Mouse (Mus musculus): Measurements from ENCODE around the gene Serpina3m. TPM values are rescaled to one million over a fixed set of nuclear protein-coding genes. Genes with fewer than 3 reads are reported as not detected.
"Not testable (repeated sequence)": the region's sequence is repeated elsewhere in the genome, so short reads cannot be mapped to it uniquely, and the experiment has no call there.

The Serpina3m gene
- polyA plus RNA-seq, 1 experiment from 2014 or later: not detected

DNA sequence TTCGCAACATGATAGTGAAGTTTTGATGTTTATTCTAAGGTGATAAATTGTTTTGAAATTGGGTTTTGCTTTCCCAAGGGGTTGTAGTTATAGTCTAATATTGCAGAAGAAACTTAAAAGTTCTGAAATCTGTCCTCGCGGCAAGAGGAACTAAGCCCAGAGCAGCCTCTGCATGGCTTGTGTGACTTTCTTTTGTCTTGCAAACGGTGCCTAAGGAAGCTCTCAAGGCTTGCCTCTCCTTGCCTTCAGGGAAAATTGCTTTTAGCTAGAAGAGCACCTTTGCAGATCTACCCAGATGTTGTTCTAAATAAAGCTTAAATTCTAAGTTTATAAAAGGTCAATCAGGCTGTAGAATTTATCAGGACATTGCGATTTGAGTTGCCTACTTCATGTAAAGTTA is 40.5 kb downstream of the Serpina3m start:
- not testable (repeated sequence) for ATAC-seq (ENCODE audit: low read depth)

GRCm38 (mm10) chr12:104379856-104380255 is 41.6 kb downstream of the Serpina3m start:
- no peaks in the 10 kb centered on the region for H3K4me1 ChIP-seq (ENCODE audit: control insufficient read depth, insufficient read depth, low read length)
- H3K4me2 ChIP-seq (ENCODE audit: low read depth, low read length): no peak overlapping the region
- WGBS: 98% methylated on average over 11 of the region's 11 CpGs
- no peaks in the 10 kb centered on the region for H3K27me3 ChIP-seq (ENCODE audit: control insufficient read depth, insufficient read depth, low read length)
- H3K4me3 ChIP-seq (ENCODE audit: low read depth, low read length): no peak overlapping the region
- no peak overlapping the region for H3K9ac ChIP-seq (replicated peaks; ENCODE audit: low read depth, low read length)
- H3K9me3 ChIP-seq (ENCODE audit: control insufficient read depth, low read length): no peaks in the 10 kb centered on the region
- H3K36me3 ChIP-seq (ENCODE audit: control insufficient read depth, insufficient read depth, low read length): no peaks in the 10 kb centered on the region
- no peak overlapping the region for H3K27ac ChIP-seq (ENCODE audit: low read depth, low read length)
- ATAC-seq (ENCODE audit: low read depth): no peak

More for the DNA sequence above, 40.5 kb downstream of the Serpina3m start:
- not testable (repeated sequence) for H3K4me2 ChIP-seq (ENCODE audit: low read depth, low read length); H3K27ac ChIP-seq (ENCODE audit: low read depth, low read length); H3K27me3 ChIP-seq (ENCODE audit: control insufficient read depth, insufficient read depth, low read length); H3K36me3 ChIP-seq (ENCODE audit: control insufficient read depth, insufficient read depth, low read length); H3K9ac ChIP-seq (replicated peaks; ENCODE audit: low read depth, low read length); H3K4me3 ChIP-seq (ENCODE audit: low read depth, low read length); H3K9me3 ChIP-seq (ENCODE audit: control insufficient read depth, low read length); H3K4me1 ChIP-seq (ENCODE audit: control insufficient read depth, insufficient read depth, low read length)
- 46% methylated on average over 5 of the region's 5 CpGs for WGBS

- H3K9ac ChIP-seq (replicated peaks; ENCODE audit: low read depth, low read length); H3K27me3 ChIP-seq (ENCODE audit: control insufficient read depth, insufficient read depth, low read length); H3K27ac ChIP-seq (ENCODE audit: low read depth, low read length); H3K9me3 ChIP-seq (ENCODE audit: control insufficient read depth, low read length); H3K4me2 ChIP-seq (ENCODE audit: low read depth, low read length); ATAC-seq (ENCODE audit: low read depth); H3K36me3 ChIP-seq (ENCODE audit: control insufficient read depth, insufficient read depth, low read length); H3K4me1 ChIP-seq (ENCODE audit: control insufficient read depth, insufficient read depth, low read length); H3K4me3 ChIP-seq (ENCODE audit: low read depth, low read length): not testable (repeated sequence)
- WGBS: 89% methylated on average over 8 of the region's 8 CpGs
Measured at GRCm38 (mm10) chr12:104381071-104381604, 42.9 kb downstream of the Serpina3m start.

GRCm38 (mm10) chr12:104385987-104386386 is 47.7 kb downstream of the Serpina3m start:
- H3K4me1 ChIP-seq (ENCODE audit: control insufficient read depth, insufficient read depth, low read length); ATAC-seq (ENCODE audit: low read depth); H3K9ac ChIP-seq (replicated peaks; ENCODE audit: low read depth, low read length); H3K27ac ChIP-seq (ENCODE audit: low read depth, low read length); H3K4me3 ChIP-seq (ENCODE audit: low read depth, low read length); H3K36me3 ChIP-seq (ENCODE audit: control insufficient read depth, insufficient read depth, low read length); H3K9me3 ChIP-seq (ENCODE audit: control insufficient read depth, low read length); H3K27me3 ChIP-seq (ENCODE audit: control insufficient read depth, insufficient read depth, low read length); H3K4me2 ChIP-seq (ENCODE audit: low read depth, low read length): not testable (repeated sequence)

DNA sequence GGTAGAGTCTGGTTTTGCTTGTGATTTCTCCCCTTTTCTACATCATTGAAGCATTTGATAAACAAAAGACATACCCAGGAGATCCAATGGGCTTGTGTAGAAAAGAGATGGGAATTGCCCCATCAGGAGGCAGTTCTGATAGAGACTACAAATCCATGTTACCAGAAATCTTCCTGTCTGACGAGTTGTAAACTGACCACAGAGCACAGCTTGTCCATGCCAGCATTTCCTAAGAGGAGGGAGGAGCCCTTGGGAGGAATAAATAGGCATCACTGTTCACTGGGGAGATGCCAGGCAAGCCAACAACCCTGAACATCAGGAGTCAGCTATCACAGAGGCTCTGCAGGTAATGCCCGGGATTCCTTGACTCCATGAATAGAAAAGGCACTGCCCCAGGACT is 48.6 kb downstream of the Serpina3m start:
- not testable (repeated sequence) for H3K27ac ChIP-seq (ENCODE audit: low read depth, low read length); H3K4me1 ChIP-seq (ENCODE audit: control insufficient read depth, insufficient read depth, low read length); H3K4me2 ChIP-seq (ENCODE audit: low read depth, low read length); H3K27me3 ChIP-seq (ENCODE audit: control insufficient read depth, insufficient read depth, low read length); H3K9me3 ChIP-seq (ENCODE audit: control insufficient read depth, low read length); ATAC-seq (ENCODE audit: low read depth); H3K9ac ChIP-seq (replicated peaks; ENCODE audit: low read depth, low read length); H3K4me3 ChIP-seq (ENCODE audit: low read depth, low read length); H3K36me3 ChIP-seq (ENCODE audit: control insufficient read depth, insufficient read depth, low read length)
- 58% methylated on average over 2 of the region's 2 CpGs for WGBS

GRCm38 (mm10) chr12:104388477-104388876 is 50.2 kb downstream of the Serpina3m start:
- no peak overlapping the region for H3K9ac ChIP-seq (replicated peaks; ENCODE audit: low read depth, low read length)
- no peaks in the 10 kb centered on the region for H3K9me3 ChIP-seq (ENCODE audit: control insufficient read depth, low read length)
- no peaks in the 10 kb centered on the region for H3K36me3 ChIP-seq (ENCODE audit: control insufficient read depth, insufficient read depth, low read length)
- H3K27ac ChIP-seq (ENCODE audit: low read depth, low read length): no peak overlapping the region
- H3K4me1 ChIP-seq (ENCODE audit: control insufficient read depth, insufficient read depth, low read length): no peaks in the 10 kb centered on the region
- no peaks in the 10 kb centered on the region for H3K27me3 ChIP-seq (ENCODE audit: control insufficient read depth, insufficient read depth, low read length)
- no peak overlapping the region for H3K4me2 ChIP-seq (ENCODE audit: low read depth, low read length)
- no peak overlapping the region for H3K4me3 ChIP-seq (ENCODE audit: low read depth, low read length)
- no peak for ATAC-seq (ENCODE audit: low read depth)

GRCm38 (mm10) chr12:104391057-104391456 is 52.8 kb downstream of the Serpina3m start:
- not testable (repeated sequence) for H3K4me2 ChIP-seq (ENCODE audit: low read depth, low read length); H3K4me1 ChIP-seq (ENCODE audit: control insufficient read depth, insufficient read depth, low read length); ATAC-seq (ENCODE audit: low read depth); H3K27ac ChIP-seq (ENCODE audit: low read depth, low read length); H3K27me3 ChIP-seq (ENCODE audit: control insufficient read depth, insufficient read depth, low read length); H3K9me3 ChIP-seq (ENCODE audit: control insufficient read depth, low read length); H3K9ac ChIP-seq (replicated peaks; ENCODE audit: low read depth, low read length); H3K4me3 ChIP-seq (ENCODE audit: low read depth, low read length); H3K36me3 ChIP-seq (ENCODE audit: control insufficient read depth, insufficient read depth, low read length)
- WGBS: 73% methylated on average over 2 of the region's 2 CpGs

GRCm38 (mm10) chr12:104403968-104404367 is 65.7 kb downstream of the Serpina3m start:
- H3K9me3 ChIP-seq (ENCODE audit: control insufficient read depth, low read length): no peaks in the 10 kb centered on the region
- H3K27ac ChIP-seq (ENCODE audit: low read depth, low read length): no peak overlapping the region
- ATAC-seq (ENCODE audit: low read depth): no peak
- no peaks in the 10 kb centered on the region for H3K4me1 ChIP-seq (ENCODE audit: control insufficient read depth, insufficient read depth, low read length)
- no peaks in the 10 kb centered on the region for H3K27me3 ChIP-seq (ENCODE audit: control insufficient read depth, insufficient read depth, low read length)
- no peak overlapping the region for H3K9ac ChIP-seq (replicated peaks; ENCODE audit: low read depth, low read length)
- no peaks in the 10 kb centered on the region for H3K36me3 ChIP-seq (ENCODE audit: control insufficient read depth, insufficient read depth, low read length)
- no peak overlapping the region for H3K4me3 ChIP-seq (ENCODE audit: low read depth, low read length)
- 89% methylated on average over 5 of the region's 5 CpGs for WGBS
- no peak overlapping the region for H3K4me2 ChIP-seq (ENCODE audit: low read depth, low read length)

DNA sequence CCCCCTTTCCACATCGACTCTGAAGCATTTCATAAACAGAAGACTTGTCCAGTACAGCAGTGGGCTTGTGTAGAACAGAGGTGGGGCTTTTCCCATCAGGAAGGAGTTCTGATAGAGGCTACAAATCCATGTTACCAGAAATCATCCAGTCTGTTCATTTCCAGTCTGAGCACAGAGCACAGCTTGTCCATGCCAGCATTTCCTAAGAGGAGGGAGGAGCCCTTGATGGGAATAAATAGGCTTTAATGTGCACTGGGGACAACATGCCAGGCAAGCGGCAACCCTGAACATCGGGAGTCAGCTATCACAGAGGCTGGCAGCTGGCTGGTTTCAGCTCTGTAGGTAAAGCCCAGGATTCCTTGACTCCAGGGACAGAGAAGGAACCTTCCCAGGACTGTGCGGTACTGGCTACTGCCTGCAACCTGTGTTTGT is 68.2 kb downstream of the Serpina3m start, which contains the start of gene Serpina3n:
TSS of gene Serpina3n (plus strand) at position 276 of the 432 bp plus-strand sequence.
- Histone ChIP-seq H3K9me3 (ENCODE audit: control insufficient read depth, low read length) (no peaks in the 10 kb centered on the region), H3K4me1 (ENCODE audit: control insufficient read depth, insufficient read depth, low read length) (no peaks in the 10 kb centered on the region), H3K27ac (ENCODE audit: low read depth, low read length) (no peak within 1 kb of the TSS), H3K9ac (replicated peaks; ENCODE audit: low read depth, low read length) (no peak within 1 kb of the TSS), H3K4me3 (ENCODE audit: low read depth, low read length) (no peak within 1 kb of the TSS), H3K27me3 (ENCODE audit: control insufficient read depth, insufficient read depth, low read length) (no peaks in the 10 kb centered on the region), H3K4me2 (ENCODE audit: low read depth, low read length) (no peak within 1 kb of the TSS), H3K36me3 (ENCODE audit: control insufficient read depth, insufficient read depth, low read length) (no peaks in the 10 kb centered on the region)
- 58% methylated on average over 4 of the region's 4 CpGs for WGBS
- ATAC-seq (ENCODE audit: low read depth): peak; percentile 65; the same call in 1 of the 2 replicates

Data from neural tube, embryonic 14.5 days (tissue).